Mouse (Mus musculus) CH12F3 (cell line): ENCODE data around the gene Ankrd2.

ENCODE experiments used
- in situ Hi-C: fragments of 300-500 bp; cut with MboI; formaldehyde crosslinking; loops from 2 replicates; pipeline ENCODE4 v1.14.3; 2020; ENCODE audit warnings: low sequenced_read_pairs

Ankrd2 gene

DNA sequence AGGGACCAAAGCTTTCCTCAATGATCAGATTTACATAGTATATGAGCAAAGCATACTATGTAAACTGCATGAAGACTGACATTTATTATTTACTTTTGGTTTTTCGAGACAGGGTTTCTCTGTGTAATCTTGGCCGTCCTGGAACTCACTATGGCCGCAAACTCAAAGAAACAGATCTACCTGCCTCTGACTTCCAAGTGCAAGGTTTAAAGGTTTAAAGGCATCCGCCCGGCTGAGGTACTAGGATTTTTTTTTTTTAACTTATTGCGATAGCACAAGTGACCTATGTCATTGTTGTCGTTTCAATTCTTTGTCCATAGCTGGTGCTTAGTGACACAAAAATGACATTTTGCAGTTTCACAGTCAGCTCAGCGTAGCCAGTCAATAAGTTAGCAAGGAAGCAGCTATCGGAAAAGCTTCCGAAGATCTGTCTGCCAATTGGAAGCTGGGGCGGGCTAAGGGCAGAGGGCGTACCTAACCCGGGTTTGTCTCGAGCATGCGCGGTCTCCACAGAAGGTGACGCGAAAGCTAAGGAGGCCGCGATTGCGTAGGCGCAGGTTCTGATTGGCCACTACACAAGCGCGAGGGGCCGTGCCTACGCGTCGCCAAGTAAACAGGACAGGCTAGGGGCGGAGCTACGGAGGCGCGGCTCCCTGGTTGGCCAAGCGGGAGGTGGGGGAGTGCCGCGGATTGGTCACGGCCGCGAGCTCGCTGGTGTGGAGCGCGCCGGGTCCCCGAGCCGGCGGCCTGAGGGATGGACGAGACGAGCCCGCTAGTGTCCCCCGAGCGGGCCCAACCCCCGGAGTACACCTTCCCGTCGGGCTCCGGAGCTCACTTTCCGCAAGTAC is 54.2 kb downstream of the Ankrd2 start, which contains the start of gene Pi4k2a:
Gene Pi4k2a, plus strand, starts transcription at position 723 of the 848 bp plus-strand sequence.
- in situ Hi-C loops, result no loop called here

- in situ Hi-C loops, result no loop called here
Measured at GRCm38 (mm10) chr19:42090637-42091141, 54.9 kb downstream of the Ankrd2 start.
